Mouse (Mus musculus): ENCODE measurements at regions not wholly inside any gene's neighbourhood (a gene's known extent, or its start where the extent isn't known, plus 50 kb on each side); places are given as distances from the start of the nearest gene placed in this dataset.

GRCm38 (mm10) chr3:56789155-56789554 is 512.6 kb downstream of the Tm4sf1 start:
- H3K9me3 ChIP-seq = no peaks in the 10 kb centered on the region
- H3K4me1 ChIP-seq (replicated peaks) = no peaks in the 10 kb centered on the region
- WGBS = 49% methylated on average over 3 of the region's 3 CpGs
- H3K9ac ChIP-seq (replicated peaks) = no peak overlapping the region
- H3K4me3 ChIP-seq (replicated peaks) = no peak overlapping the region
- no peak for ATAC-seq (ENCODE audit: insufficient number of reproducible peaks, insufficient read depth, low FRiP score, low TSS enrichment, low read depth)
- no peak overlapping the region for H3K4me2 ChIP-seq
- no peaks in the 10 kb centered on the region for H3K27me3 ChIP-seq
- no peaks in the 10 kb centered on the region for H3K36me3 ChIP-seq
- no peak overlapping the region for H3K27ac ChIP-seq

GRCm38 (mm10) chr3:56773920-56774319 is 527.9 kb downstream of the Tm4sf1 start:
- H3K4me3 ChIP-seq (replicated peaks) = no peak overlapping the region
- no peaks in the 10 kb centered on the region for H3K4me1 ChIP-seq (replicated peaks)
- H3K27ac ChIP-seq = no peak overlapping the region
- H3K27me3 ChIP-seq = no peaks in the 10 kb centered on the region
- H3K36me3 ChIP-seq = no peaks in the 10 kb centered on the region
- WGBS = 87% methylated on average over 5 of the region's 5 CpGs
- no peak overlapping the region for H3K9ac ChIP-seq (replicated peaks)
- no peak for ATAC-seq (ENCODE audit: insufficient number of reproducible peaks, insufficient read depth, low FRiP score, low TSS enrichment, low read depth)
- H3K4me2 ChIP-seq = no peak overlapping the region
- no peaks in the 10 kb centered on the region for H3K9me3 ChIP-seq

- ATAC-seq (ENCODE audit: insufficient number of reproducible peaks, insufficient read depth, low FRiP score, low TSS enrichment, low read depth) = no peak
- WGBS = 16% methylated on average over 2 of the region's 2 CpGs
Observed at GRCm38 (mm10) chr3:56770225-56770624, 531.6 kb downstream of the Tm4sf1 start.

GRCm38 (mm10) chr3:56767133-56767532 is 534.7 kb downstream of the Tm4sf1 start:
- no peaks in the 10 kb centered on the region for H3K36me3 ChIP-seq
- no peak overlapping the region for H3K4me2 ChIP-seq
- H3K4me3 ChIP-seq (replicated peaks) = no peak overlapping the region
- H3K4me1 ChIP-seq (replicated peaks) = no peaks in the 10 kb centered on the region
- H3K9me3 ChIP-seq = no peaks in the 10 kb centered on the region
- H3K9ac ChIP-seq (replicated peaks) = no peak overlapping the region
- 75% methylated on average over 3 of the region's 3 CpGs for WGBS
- ATAC-seq (ENCODE audit: insufficient number of reproducible peaks, insufficient read depth, low FRiP score, low TSS enrichment, low read depth) = no peak
- H3K27me3 ChIP-seq = no peaks in the 10 kb centered on the region
- H3K27ac ChIP-seq = no peak overlapping the region

More at GRCm38 (mm10) chr3:56770225-56770624, 531.6 kb downstream of the Tm4sf1 start:
- H3K4me3 ChIP-seq (replicated peaks) = no peak overlapping the region
- no peaks in the 10 kb centered on the region for H3K36me3 ChIP-seq
- H3K9ac ChIP-seq (replicated peaks) = no peak overlapping the region
- H3K4me1 ChIP-seq (replicated peaks) = no peaks in the 10 kb centered on the region
- H3K27me3 ChIP-seq = no peaks in the 10 kb centered on the region
- no peaks in the 10 kb centered on the region for H3K9me3 ChIP-seq
- H3K4me2 ChIP-seq = no peak overlapping the region
- no peak overlapping the region for H3K27ac ChIP-seq

GRCm38 (mm10) chr3:56764336-56764735 is 537.5 kb downstream of the Tm4sf1 start:
- H3K27ac ChIP-seq = no peak overlapping the region
- H3K9ac ChIP-seq (replicated peaks) = no peak overlapping the region
- 93% methylated on average over 3 of the region's 3 CpGs for WGBS
- H3K9me3 ChIP-seq = no peaks in the 10 kb centered on the region
- H3K36me3 ChIP-seq = no peaks in the 10 kb centered on the region
- H3K4me3 ChIP-seq (replicated peaks) = no peak overlapping the region
- H3K4me1 ChIP-seq (replicated peaks) = no peaks in the 10 kb centered on the region
- ATAC-seq (ENCODE audit: insufficient number of reproducible peaks, insufficient read depth, low FRiP score, low TSS enrichment, low read depth) = no peak
- no peak overlapping the region for H3K4me2 ChIP-seq
- H3K27me3 ChIP-seq = no peaks in the 10 kb centered on the region

GRCm38 (mm10) chr3:56763896-56764295 is 537.9 kb downstream of the Tm4sf1 start:
- no peak for ATAC-seq (ENCODE audit: insufficient number of reproducible peaks, insufficient read depth, low FRiP score, low TSS enrichment, low read depth)
- Histone ChIP-seq H3K27ac (no peak overlapping the region), H3K4me2 (no peak overlapping the region), H3K36me3 (no peaks in the 10 kb centered on the region), H3K4me1 (replicated peaks) (no peaks in the 10 kb centered on the region), H3K27me3 (no peaks in the 10 kb centered on the region), H3K9me3 (no peaks in the 10 kb centered on the region), H3K9ac (replicated peaks) (no peak overlapping the region), H3K4me3 (replicated peaks) (no peak overlapping the region)
- 72% methylated on average over 6 of the region's 6 CpGs for WGBS

GRCm38 (mm10) chr3:56753654-56754053 is 548.1 kb downstream of the Tm4sf1 start:
- 3% methylated on average over 3 of the region's 3 CpGs for WGBS
- peak; percentile 59; the same call in 1 of the 2 replicates for ATAC-seq (ENCODE audit: insufficient number of reproducible peaks, insufficient read depth, low FRiP score, low TSS enrichment, low read depth)
- no peaks in the 10 kb centered on the region for H3K27me3 ChIP-seq

GRCm38 (mm10) chr3:56751926-56752325 is 549.9 kb downstream of the Tm4sf1 start:
- no peak overlapping the region for H3K4me2 ChIP-seq
- H3K27ac ChIP-seq = no peak overlapping the region
- no peaks in the 10 kb centered on the region; the same call in 1 of the 2 replicates for H3K4me1 ChIP-seq (replicated peaks)
- H3K4me3 ChIP-seq (replicated peaks) = no peak overlapping the region
- no peaks in the 10 kb centered on the region for H3K36me3 ChIP-seq
- no peaks in the 10 kb centered on the region for H3K27me3 ChIP-seq
- H3K9me3 ChIP-seq = no peaks in the 10 kb centered on the region
- no peak for ATAC-seq (ENCODE audit: insufficient number of reproducible peaks, insufficient read depth, low FRiP score, low TSS enrichment, low read depth)
- WGBS = 86% methylated on average over 1 of the region's 1 CpGs
- H3K9ac ChIP-seq (replicated peaks) = no peak overlapping the region

More at GRCm38 (mm10) chr3:56753654-56754053, 548.1 kb downstream of the Tm4sf1 start:
- Histone ChIP-seq H3K9me3 (no peaks in the 10 kb centered on the region), H3K9ac (replicated peaks) (no peak overlapping the region), H3K27ac (no peak overlapping the region), H3K36me3 (no peaks in the 10 kb centered on the region), H3K4me3 (replicated peaks) (no peak overlapping the region), H3K4me2 (no peak overlapping the region), H3K4me1 (replicated peaks) (no peaks in the 10 kb centered on the region; the same call in 1 of the 2 replicates)

- Histone ChIP-seq H3K27ac (no peak overlapping the region), H3K27me3 (no peaks in the 10 kb centered on the region), H3K9me3 (no peaks in the 10 kb centered on the region), H3K9ac (replicated peaks) (no peak overlapping the region), H3K4me1 (replicated peaks) (no peaks in the 10 kb centered on the region), H3K36me3 (no peaks in the 10 kb centered on the region), H3K4me3 (replicated peaks) (no peak overlapping the region), H3K4me2 (no peak overlapping the region)
- no peak for ATAC-seq (ENCODE audit: insufficient number of reproducible peaks, insufficient read depth, low FRiP score, low TSS enrichment, low read depth)
Observed at GRCm38 (mm10) chr3:56740902-56741301, 557.4 kb upstream of the Nbea start.

- no peak overlapping the region for H3K9ac ChIP-seq (replicated peaks)
- no peaks in the 10 kb centered on the region for H3K27me3 ChIP-seq
- no peaks in the 10 kb centered on the region for H3K4me1 ChIP-seq (replicated peaks)
- no peaks in the 10 kb centered on the region for H3K36me3 ChIP-seq
- H3K4me2 ChIP-seq = no peak overlapping the region
- no peak overlapping the region for H3K27ac ChIP-seq
- ATAC-seq (ENCODE audit: insufficient number of reproducible peaks, insufficient read depth, low FRiP score, low TSS enrichment, low read depth) = no peak
- H3K4me3 ChIP-seq (replicated peaks) = no peak overlapping the region
- 73% methylated on average over 3 of the region's 3 CpGs for WGBS
- no peaks in the 10 kb centered on the region for H3K9me3 ChIP-seq
Observed at GRCm38 (mm10) chr3:56739451-56739850, 556.0 kb upstream of the Nbea start.

- no peaks in the 10 kb centered on the region for H3K27me3 ChIP-seq
- H3K27ac ChIP-seq = no peak overlapping the region
- no peaks in the 10 kb centered on the region for H3K9me3 ChIP-seq
- no peak overlapping the region for H3K4me3 ChIP-seq (replicated peaks)
- H3K36me3 ChIP-seq = no peaks in the 10 kb centered on the region
- H3K9ac ChIP-seq (replicated peaks) = no peak overlapping the region
- H3K4me2 ChIP-seq = no peak overlapping the region
- WGBS = 65% methylated on average over 3 of the region's 3 CpGs
- ATAC-seq (ENCODE audit: insufficient number of reproducible peaks, insufficient read depth, low FRiP score, low TSS enrichment, low read depth) = no peak
- no peaks in the 10 kb centered on the region for H3K4me1 ChIP-seq (replicated peaks)
Observed at GRCm38 (mm10) chr3:56730849-56731248, 547.3 kb upstream of the Nbea start.

- Histone ChIP-seq H3K4me2 (no peak overlapping the region), H3K9ac (replicated peaks) (no peak overlapping the region), H3K36me3 (no peaks in the 10 kb centered on the region), H3K27ac (no peak overlapping the region), H3K9me3 (no peaks in the 10 kb centered on the region), H3K4me3 (replicated peaks) (no peak overlapping the region), H3K27me3 (no peaks in the 10 kb centered on the region), H3K4me1 (replicated peaks) (no peaks in the 10 kb centered on the region)
- ATAC-seq (ENCODE audit: insufficient number of reproducible peaks, insufficient read depth, low FRiP score, low TSS enrichment, low read depth) = no peak
Observed at GRCm38 (mm10) chr3:56724991-56725390, 541.5 kb upstream of the Nbea start.

All from limb, embryonic 12.5 days (tissue).